Mouse (Mus musculus) lung, adult 2 months (tissue): Measurements from ENCODE around the gene Itk.

Experiments used
- CTCF ChIP-seq: fragments of 200-500 bp; IDR thresholded peaks from 2 replicates; pipeline ENCODE4 v1.5.1; 2011; ENCODE audit warnings: mild to moderate bottlenecking, low read length, control low read depth; ENCODE audit not compliant: insufficient read depth
- POLR2A ChIP-seq: fragments of 200-500 bp; IDR thresholded peaks from 2 replicates; pipeline ENCODE4 v1.6.1; 2011; ENCODE audit warnings: low read depth, mild to moderate bottlenecking, control low read depth, low read length, borderline replicate concordance; ENCODE audit errors: extremely low read depth

DNA sequence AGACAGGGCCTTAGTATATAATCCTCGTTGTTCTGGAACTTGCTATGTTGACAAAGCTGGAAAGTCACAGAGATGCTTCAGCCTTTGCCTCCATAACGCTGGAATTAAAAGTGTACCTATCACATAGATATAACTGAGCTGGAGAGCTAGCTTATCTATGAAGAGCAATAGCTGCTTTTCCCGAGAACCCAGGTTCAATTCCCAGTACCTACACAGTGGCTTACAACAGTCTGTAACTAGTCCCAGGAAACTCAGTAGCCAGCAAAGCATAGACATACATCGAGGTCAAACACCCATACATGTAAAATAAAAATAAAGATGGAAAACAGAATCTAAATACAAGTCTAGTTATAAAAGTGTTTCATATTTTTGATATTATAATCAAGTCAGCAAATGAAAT, 9.2 kb upstream of the Itk start:
- TF ChIP-seq CTCF = no peak
- no peak for TF ChIP-seq POLR2A
